Mouse (Mus musculus) embryonic fibroblast, embryonic 13.5 days (primary cell): Measurements from ENCODE around the gene Uck2.

Source experiments
- CTCF ChIP-seq: IDR thresholded peaks from 2 replicates; pipeline ENCODE4 v1.5.1; 2011; ENCODE audit warnings: mild to moderate bottlenecking, control low read depth, low read length, moderate library complexity, borderline replicate concordance; ENCODE audit not compliant: insufficient read depth
- POLR2A ChIP-seq: IDR thresholded peaks from 2 replicates; pipeline ENCODE4 v1.6.1; 2011; ENCODE audit warnings: low read depth, mild to moderate bottlenecking, control low read depth, low read length, moderate library complexity

DNA sequence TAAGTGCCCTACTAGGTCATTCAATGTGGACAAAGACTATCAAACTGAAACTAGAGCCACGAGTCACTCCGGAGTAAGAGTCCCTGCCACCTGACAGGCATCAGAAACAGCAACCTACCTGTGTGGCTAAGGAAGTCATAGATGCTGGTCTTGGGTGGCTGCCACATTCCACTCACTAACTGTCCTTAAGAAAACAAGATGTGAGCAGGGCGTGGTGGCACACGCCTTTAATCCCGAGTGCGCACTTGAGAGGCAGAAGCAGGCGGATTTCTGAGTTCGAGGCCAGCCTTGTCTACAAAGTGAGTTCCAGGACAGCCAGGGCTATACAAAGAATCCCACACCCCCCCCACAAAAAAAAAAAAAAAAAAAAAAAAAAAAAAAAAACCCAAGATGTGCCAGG is 35.2 kb downstream of the Uck2 start:
- TF ChIP-seq CTCF: no peak
- TF ChIP-seq POLR2A: no peak
